Mouse (Mus musculus) v-Abl transformed pro-B cells (cell line): ENCODE measurements at regions not wholly inside any gene's neighbourhood (a gene's known extent, or its start where the extent isn't known, plus 50 kb on each side); places are given as distances from the start of the nearest gene placed in this dataset.

ENCODE experiments used
- in situ Hi-C, 2 experiments: fragments of 400-800 bp; cut with MboI; formaldehyde crosslinking; loops; one replicate each; pipeline ENCODE4 v1.15.1; 2025; ENCODE audit not compliant: unreplicated experiment in 2 of 2

DNA sequence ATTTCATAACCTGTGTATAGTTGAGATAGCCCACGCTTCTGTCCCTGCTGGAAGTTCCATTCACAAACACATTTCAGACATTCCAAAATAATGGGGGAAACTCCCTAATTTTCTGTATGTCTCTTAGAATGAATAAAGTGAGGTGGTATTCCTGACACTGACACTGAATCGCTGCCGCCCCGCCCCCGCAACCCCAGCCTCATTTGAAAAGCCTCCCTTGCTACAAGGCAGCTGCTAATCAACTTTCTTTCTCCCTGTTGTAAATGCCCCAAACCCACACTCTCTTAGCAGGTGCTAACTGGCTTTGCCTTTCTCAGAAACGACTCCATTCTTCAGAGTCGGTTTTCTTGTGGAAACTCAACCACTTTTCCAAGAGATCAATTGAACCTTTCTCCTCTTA lies 66.4 kb upstream of the Zfp280d start:
- in situ Hi-C loops, result no loop called here

DNA sequence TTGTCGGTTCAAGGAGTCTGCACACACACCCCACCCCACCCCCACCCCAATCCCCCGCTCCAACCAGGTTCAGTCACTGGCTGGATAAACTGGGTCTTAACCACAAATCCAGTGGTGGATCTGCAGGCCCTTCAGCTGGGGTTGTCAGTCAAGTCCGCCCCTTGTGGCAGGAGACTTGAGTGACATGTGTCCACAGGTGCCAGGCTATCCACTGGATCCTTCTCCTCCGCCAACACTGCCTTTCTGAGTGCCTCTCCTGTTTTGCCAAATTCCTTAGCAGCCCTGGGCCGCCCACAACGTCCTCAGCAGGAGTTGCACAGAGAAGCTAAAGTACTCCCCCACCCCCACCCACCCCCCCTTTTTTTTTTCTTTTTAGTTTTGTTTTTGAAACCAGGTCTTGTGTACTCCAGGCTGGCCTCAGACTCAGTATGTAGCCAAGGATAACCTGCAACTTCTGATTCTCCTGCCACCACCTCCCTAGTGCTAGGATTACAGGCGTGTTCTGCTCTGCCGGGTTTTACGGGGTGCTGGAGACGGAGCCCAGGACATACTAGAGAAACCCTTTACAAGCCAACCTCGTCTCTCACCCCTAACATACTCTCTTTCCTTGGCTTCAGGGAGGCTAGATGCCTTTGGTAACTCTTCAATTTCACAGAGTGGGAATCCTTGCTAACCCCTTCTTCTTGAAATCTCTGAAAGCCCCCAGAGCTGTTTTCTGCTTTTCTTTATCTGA lies 57.2 kb upstream of the Zfp280d start:
- in situ Hi-C loops, result no loop called here

DNA sequence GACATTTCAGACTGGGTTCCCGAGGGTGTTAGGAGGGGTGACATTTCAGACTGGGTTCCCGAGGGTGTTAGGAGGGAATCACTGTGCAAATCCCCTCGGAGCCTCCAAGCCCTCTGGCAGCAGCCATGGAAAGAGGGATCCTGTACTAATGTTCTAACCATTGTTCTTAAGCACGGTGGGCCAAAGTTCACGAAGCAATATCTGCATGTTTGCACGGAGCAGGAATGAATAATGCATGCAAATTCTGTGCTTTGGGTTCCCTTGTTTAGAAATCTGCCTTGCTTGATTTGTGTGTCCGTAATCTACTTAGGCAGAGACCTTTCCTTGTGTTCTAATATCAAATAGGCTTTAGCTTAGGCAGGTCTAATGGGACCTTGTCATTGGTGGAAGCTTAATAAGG lies 55.9 kb upstream of the Zfp280d start:
- in situ Hi-C loops, result no loop called here

GRCm38 (mm10) chr9:72219892-72220291 lies 54.8 kb upstream of the Zfp280d start:
- in situ Hi-C loops, result no loop called here

- in situ Hi-C loops, result no loop called here
Observed at GRCm38 (mm10) chr9:72221333-72221732, 53.3 kb upstream of the Zfp280d start.
